Mouse (Mus musculus) midbrain, postnatal 0 days (tissue): Measurements from ENCODE around the gene Arl6ip4. TPM values are rescaled to one million over a fixed set of nuclear protein-coding genes. Genes with fewer than 3 reads are reported as not detected.

ENCODE experiments used
- ATAC-seq: fragments of 200-750 bp; cut with Nextera tagmentation; 2 replicates; pipeline ENCODE4 v1.8.0; 2017; ENCODE audit warnings: moderate number of reproducible peaks, mild to moderate bottlenecking, moderate TSS enrichment, moderate library complexity; ENCODE audit not compliant: low FRiP score
- DNase-seq: peaks from one replicate; pipeline ENCODE4 v3.0.0-alpha.2; 2015; ENCODE audit warnings: low spot score
- H3K27ac ChIP-seq: fragments of 300-500 bp; sonication (generic); 2 replicates; pipeline ENCODE4 v1.5.1; 2014; ENCODE audit warnings: low read depth, mild to moderate bottlenecking, low read length, mixed read lengths
- H3K27me3 ChIP-seq: fragments of 300-500 bp; sonication (generic); 2 replicates; pipeline ENCODE4 v1.6.1; 2014; ENCODE audit warnings: low read length, control low read depth, mixed read lengths; ENCODE audit not compliant: insufficient read depth
- H3K36me3 ChIP-seq: fragments of 300-500 bp; sonication (generic); 2 replicates; pipeline ENCODE4 v1.6.1; 2014; ENCODE audit warnings: low read length, control low read depth, mixed read lengths; ENCODE audit not compliant: insufficient read depth
- H3K4me1 ChIP-seq: fragments of 300-500 bp; sonication (generic); 2 replicates; pipeline ENCODE4 v1.6.1; 2014; ENCODE audit warnings: mild to moderate bottlenecking, control low read depth, antibody characterized with exemption, low read length, mixed read lengths; ENCODE audit not compliant: insufficient read depth
- H3K4me2 ChIP-seq: fragments of 300-500 bp; sonication (generic); 2 replicates; pipeline ENCODE4 v1.6.1; 2014; ENCODE audit warnings: low read depth, mild to moderate bottlenecking, low read length, mixed read lengths; ENCODE audit not compliant: poor library complexity, severe bottlenecking
- H3K4me3 ChIP-seq: fragments of 300-500 bp; sonication (generic); 2 replicates; pipeline ENCODE4 v1.5.1; 2014; ENCODE audit warnings: low read depth, mild to moderate bottlenecking, low read length, moderate library complexity
- H3K9ac ChIP-seq: fragments of 300-500 bp; sonication (generic); replicated peaks from 2 replicates; pipeline ENCODE4 v1.6.1; 2014; ENCODE audit warnings: mild to moderate bottlenecking, low read length, moderate library complexity, mixed read lengths; ENCODE audit not compliant: poor library complexity, severe bottlenecking
- H3K9me3 ChIP-seq: fragments of 300-500 bp; sonication (generic); 2 replicates; pipeline ENCODE4 v1.6.1; 2016; ENCODE audit warnings: low read length, control low read depth
- CTCF ChIP-seq: IDR thresholded peaks from 2 replicates; pipeline ENCODE4 v1.5.1; 2016; ENCODE audit warnings: antibody characterized with exemption, mild to moderate bottlenecking
- WGBS: fragments of 180-500 bp; shearing (Covaris S2); extraction: QIAGEN DNeasy Blood & Tissue Kit; methylation state at CpG from one replicate; pipeline ENCODE4 v1.1.7; 2014; 5-methylcytosine and 5-hydroxymethylcytosine counted together
- polyA plus RNA-seq: library from polyadenylated mRNA; unstranded; fragments of >200 nt; fragmentation: Nextera tagmentation; extraction: Ambion mirVana; gene quantifications from 2 replicates; pipeline ENCODE4 v1.2.1, GENCODE M21; 2015
- total RNA-seq: library from RNA; depleted of rRNA; stranded (reverse); fragments of >200 nt; gene quantifications from 2 replicates; pipeline ENCODE4 v1.2.3, GENCODE M21; 2014

Gene Arl6ip4
- total and polyA plus RNA-seq, 2 experiments from 2014 or later: 40.8 to 120 TPM

DNA sequence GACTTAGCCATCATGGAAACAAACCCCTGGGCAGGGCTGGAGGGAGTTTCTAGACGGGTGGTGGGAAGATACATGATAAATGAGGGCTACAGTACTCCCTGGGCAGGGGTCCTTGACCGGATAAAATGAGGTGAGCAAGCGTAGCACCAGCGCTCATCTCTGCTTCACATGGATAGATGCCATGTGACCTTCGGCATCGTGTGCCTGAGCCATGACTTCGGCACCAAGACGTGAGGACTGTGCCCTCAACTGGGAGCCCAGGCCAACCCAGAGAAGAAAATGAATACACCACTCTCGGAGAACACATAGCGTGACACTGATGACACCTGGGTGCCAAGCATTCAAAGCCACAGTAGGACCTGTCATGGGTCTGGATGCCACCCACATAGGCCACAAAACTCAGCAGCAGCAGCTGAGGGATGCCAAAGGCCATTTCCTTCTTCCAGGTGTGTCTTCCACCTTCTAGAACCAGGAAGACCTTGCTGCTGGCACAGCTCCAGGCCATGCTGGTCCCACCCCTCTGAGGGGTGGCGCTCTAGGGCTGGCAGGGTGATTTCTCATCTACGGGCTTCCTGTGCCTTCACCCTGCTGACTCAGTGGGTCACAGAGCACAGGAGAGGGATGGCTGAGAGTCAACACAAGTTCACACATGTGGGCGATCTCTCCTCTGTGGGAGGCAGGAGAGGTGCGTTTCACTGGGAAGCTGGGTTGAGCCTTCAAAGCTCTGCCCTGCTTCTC, 31.9 kb upstream of the Arl6ip4 start:
- H3K27me3 ChIP-seq: peaks cover 7% of the 10 kb centered on the region; the same call in 1 of the 2 replicates
- ATAC-seq: no peak
- H3K4me1 ChIP-seq: no peaks in the 10 kb centered on the region
- no peak overlapping the region for H3K27ac ChIP-seq
- no peaks in the 10 kb centered on the region for H3K9me3 ChIP-seq
- H3K4me2 ChIP-seq: no peak overlapping the region
- 83% methylated on average over 14 of the region's 14 CpGs for WGBS
- DNase-seq: no peak
- peaks cover 21% of the 10 kb centered on the region for H3K36me3 ChIP-seq
- no peak overlapping the region; the same call in 1 of the 2 replicates for H3K9ac ChIP-seq
- no peak overlapping the region for H3K4me3 ChIP-seq
- TF ChIP-seq CTCF: no peak

DNA sequence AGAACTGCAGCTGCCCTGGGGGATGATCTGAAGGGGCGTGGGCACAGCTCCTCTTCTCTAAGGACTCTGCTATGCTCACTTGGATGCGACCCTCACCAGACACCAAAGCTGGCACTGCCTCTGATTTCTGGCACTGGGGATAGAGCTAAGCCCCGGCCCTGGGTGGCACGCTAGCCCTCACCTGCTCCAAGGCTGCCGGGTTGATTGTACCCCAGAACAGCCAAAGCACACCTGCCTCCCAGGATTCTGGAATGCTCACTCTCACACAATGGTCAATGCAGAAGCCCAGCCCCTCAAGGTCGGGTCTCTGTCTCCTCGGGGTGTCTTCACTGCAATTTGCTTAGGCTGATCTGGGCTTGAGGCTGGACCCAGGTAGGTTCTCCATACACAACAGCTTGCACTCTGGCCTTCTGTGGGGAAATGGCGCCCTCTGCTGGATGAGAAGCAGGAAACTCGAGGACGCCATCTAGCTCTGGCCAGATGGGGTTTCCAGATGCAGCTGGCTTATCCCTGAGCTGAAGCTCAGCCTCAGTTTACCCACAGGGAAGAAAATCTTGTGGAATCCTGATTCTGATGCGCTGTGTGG, 31.2 kb upstream of the Arl6ip4 start:
- 43% methylated on average over 11 of the region's 11 CpGs for whole genome bisulfite sequencing
- peak; percentile 22; the same call in 1 of the 2 replicates for ATAC-seq
- peak; percentile 98 for TF ChIP-seq CTCF

GRCm38 (mm10) chr5:124085513-124085912, 30.4 kb upstream of the Arl6ip4 start:
- peaks cover 7% of the 10 kb centered on the region; the same call in 1 of the 2 replicates for H3K27me3 ChIP-seq

More for the DNA sequence above, 31.2 kb upstream of the Arl6ip4 start:
- H3K36me3 ChIP-seq: peaks cover 22% of the 10 kb centered on the region
- no peak overlapping the region for H3K4me3 ChIP-seq
- DNase-seq: peak; percentile 81
- no peak overlapping the region for H3K27ac ChIP-seq
- H3K27me3 ChIP-seq: peaks cover 7% of the 10 kb centered on the region; the same call in 1 of the 2 replicates
- H3K4me1 ChIP-seq: no peaks in the 10 kb centered on the region
- H3K4me2 ChIP-seq: no peak overlapping the region
- H3K9ac ChIP-seq: no peak overlapping the region
- no peaks in the 10 kb centered on the region for H3K9me3 ChIP-seq

GRCm38 (mm10) chr5:124086876-124087275, 29.0 kb upstream of the Arl6ip4 start:
- no peaks in the 10 kb centered on the region for H3K9me3 ChIP-seq
- no peak for TF ChIP-seq CTCF

More at GRCm38 (mm10) chr5:124085513-124085912, 30.4 kb upstream of the Arl6ip4 start:
- H3K9ac ChIP-seq: no peak overlapping the region
- peaks cover 27% of the 10 kb centered on the region for H3K36me3 ChIP-seq
- H3K4me2 ChIP-seq: no peak overlapping the region
- DNase-seq: no peak
- no peaks in the 10 kb centered on the region for H3K9me3 ChIP-seq
- WGBS: 77% methylated on average over 3 of the region's 3 CpGs
- no peak for TF ChIP-seq CTCF
- no peak overlapping the region for H3K27ac ChIP-seq
- H3K4me1 ChIP-seq: no peaks in the 10 kb centered on the region
- ATAC-seq: no peak
- H3K4me3 ChIP-seq: no peak overlapping the region

DNA sequence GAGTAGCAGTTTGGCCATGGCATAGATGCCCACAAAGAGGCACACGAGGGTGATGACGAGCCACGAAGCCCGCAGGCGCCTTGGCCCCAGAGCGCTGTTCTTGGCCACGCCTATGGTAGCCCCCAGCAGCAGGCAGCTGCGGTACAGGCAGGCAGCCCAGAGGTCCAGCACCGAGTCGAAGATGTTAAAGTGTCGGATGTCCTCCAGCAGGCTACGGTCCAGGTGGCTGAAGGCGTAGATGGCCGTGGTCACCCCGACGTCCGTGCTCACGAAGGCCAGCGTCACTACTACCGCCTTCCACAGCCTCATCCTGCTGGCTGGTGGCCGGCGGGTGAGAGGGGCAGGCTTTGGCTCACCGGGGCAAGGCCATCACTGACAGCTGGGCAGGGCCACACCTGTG, 26.0 kb upstream of the Arl6ip4 start:
- no peak for DNase-seq
- no peak overlapping the region for H3K4me3 ChIP-seq
- H3K9me3 ChIP-seq: no peaks in the 10 kb centered on the region
- peaks cover 7% of the 10 kb centered on the region; the same call in 1 of the 2 replicates for H3K27me3 ChIP-seq
- H3K9ac ChIP-seq: no peak overlapping the region
- no peak overlapping the region for H3K27ac ChIP-seq
- no peak for ATAC-seq
- no peak overlapping the region for H3K4me2 ChIP-seq
- WGBS: 90% methylated on average over 22 of the region's 23 CpGs
- H3K36me3 ChIP-seq: peaks cover 13% of the 10 kb centered on the region
- 0 out of 2 replicates have a peak, but pooled peaks cover 3% of the 10 kb centered on the region for H3K4me1 ChIP-seq
- no peak for TF ChIP-seq CTCF

More at GRCm38 (mm10) chr5:124086876-124087275, 29.0 kb upstream of the Arl6ip4 start:
- Histone ChIP-seq H3K36me3 (peaks cover 27% of the 10 kb centered on the region), H3K4me3 (no peak overlapping the region), H3K9ac (no peak overlapping the region), H3K4me1 (no peaks in the 10 kb centered on the region), H3K27ac (no peak overlapping the region), H3K27me3 (peaks cover 7% of the 10 kb centered on the region; the same call in 1 of the 2 replicates), H3K4me2 (no peak overlapping the region)
- no peak for DNase-seq
- 89% methylated on average over 4 of the region's 4 CpGs for WGBS
- no peak for ATAC-seq

- 0 out of 2 replicates have a peak, but pooled peaks cover 7% of the 10 kb centered on the region for H3K4me1 ChIP-seq
- no peak overlapping the region for H3K27ac ChIP-seq
- no peaks in the 10 kb centered on the region for H3K9me3 ChIP-seq
- no peak overlapping the region for H3K4me3 ChIP-seq
- no peak overlapping the region for H3K4me2 ChIP-seq
- DNase-seq: no peak
- no peak for ATAC-seq
- H3K27me3 ChIP-seq: peaks cover 4% of the 10 kb centered on the region; the same call in 1 of the 2 replicates
- peaks cover 11% of the 10 kb centered on the region for H3K36me3 ChIP-seq
- 66% methylated on average over 9 of the region's 9 CpGs for WGBS
- no peak for TF ChIP-seq CTCF
- H3K9ac ChIP-seq: no peak overlapping the region
These were observed 23.9 kb upstream of the Arl6ip4 start for GRCm38 (mm10) chr5:124091951-124092406.
